Mouse (Mus musculus) megakaryocyte, adult 5-6 weeks (primary cell): ENCODE data around the gene Hspa1l. TPM values are rescaled to one million over a fixed set of nuclear protein-coding genes. Genes with fewer than 3 reads are reported as not detected.
"Not testable (repeated sequence)": the region's sequence is repeated elsewhere in the genome, so short reads cannot be mapped to it uniquely, and the experiment has no call there.

ENCODE experiments used
- ATAC-seq: 2 replicates; pipeline ENCODE4 v1.8.0; 2016; ENCODE audit warnings: mild to moderate bottlenecking, inconsistent platforms; ENCODE audit not compliant: poor library complexity, severe bottlenecking
- total RNA-seq, 2 experiments: library from RNA; stranded (forward) in 1 of 2; stranded (reverse) in 1 of 2; fragments of 153-499, 151-499 nt in 1 of 2; fragments of 221-1000, 200-1000 nt in 1 of 2; gene quantifications; 2 replicates each; pipeline versions ENCODE4 v1.2.3 to v1.2.4; 2015 to 2017

The Hspa1l gene
- total RNA-seq, 2 experiments from 2014 or later: 0.22 TPM; not detected in 1

DNA sequence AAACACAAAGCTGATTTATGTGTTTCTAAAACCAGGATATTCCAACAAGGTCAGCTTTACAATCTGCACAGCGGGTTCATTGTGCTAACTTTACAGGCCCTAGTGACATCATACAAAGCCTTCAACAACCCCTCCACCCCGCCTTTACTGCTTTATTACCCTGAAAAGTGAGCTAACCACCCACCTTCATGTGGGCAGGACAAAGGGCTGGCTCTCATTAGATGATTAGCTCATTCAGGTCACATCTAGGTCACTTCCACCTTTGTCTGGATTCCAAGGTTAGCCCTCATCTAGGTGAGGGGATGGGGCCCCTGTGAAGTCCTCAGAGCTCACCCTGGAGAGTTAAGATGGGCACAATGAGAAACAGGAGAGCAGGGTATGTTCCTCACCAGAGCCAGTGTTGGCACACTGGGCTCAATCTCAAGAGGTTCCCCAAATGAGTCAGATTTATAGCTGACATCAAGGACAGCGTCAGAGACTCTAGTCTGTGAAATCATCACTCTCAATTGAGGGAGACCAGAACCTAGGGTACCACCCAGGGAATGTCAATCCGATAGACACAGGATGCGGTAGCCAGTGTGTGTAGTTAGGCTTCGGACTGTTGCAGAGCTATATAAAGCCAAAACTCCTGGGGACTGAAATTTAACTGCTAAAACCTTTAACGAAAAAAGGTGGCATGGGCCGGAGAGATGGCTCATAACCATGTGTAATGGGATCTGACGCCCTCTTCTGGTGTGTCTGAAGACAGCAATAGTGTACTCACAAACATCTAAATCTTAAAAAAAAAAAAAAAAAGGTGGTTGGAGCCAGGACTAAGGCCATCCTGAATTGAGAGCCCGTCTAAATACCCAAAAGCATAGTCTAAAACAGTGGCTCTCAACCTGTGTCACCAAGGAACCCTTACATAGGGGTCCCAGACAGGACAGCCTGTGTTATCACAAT lies 21.7 kb upstream of the Hspa1l start:
- ATAC-seq: no peak

DNA sequence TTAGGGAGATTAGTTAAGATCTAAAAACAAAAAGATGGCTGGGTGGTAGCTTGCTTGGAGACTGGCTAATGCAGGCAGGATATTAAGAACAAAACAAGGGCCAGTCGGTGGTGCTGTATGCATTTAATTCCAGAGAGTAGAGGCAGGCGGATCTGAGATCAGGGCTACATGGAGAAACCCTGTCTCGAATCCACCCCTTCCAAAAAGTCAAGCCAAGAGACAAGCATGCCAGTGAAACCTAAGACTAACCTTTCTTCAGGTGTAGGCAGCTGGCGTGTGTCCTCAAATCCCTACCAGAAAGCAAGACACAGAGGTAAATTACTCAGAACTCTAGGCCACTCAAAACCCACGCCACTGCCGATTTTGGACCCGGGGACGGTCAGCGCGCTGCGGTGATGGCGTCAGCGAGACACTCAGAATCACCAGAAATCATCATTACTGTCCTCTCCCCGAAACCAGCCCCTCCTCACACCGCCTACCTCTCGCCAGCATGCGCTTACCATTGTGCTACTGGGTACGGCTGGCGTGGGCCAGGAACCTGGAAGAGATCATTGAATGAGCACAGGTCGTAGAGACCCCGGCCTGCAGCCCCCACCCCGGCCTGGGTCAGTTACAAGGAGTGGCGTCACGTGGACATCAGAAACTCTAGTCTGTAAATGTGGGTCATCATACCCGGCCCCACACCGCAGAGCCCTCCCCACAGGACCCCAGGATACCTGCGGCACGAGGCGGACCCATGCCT lies 20.7 kb upstream of the Hspa1l start:
- peak; percentile 7; the same call in 1 of the 2 replicates for ATAC-seq

DNA sequence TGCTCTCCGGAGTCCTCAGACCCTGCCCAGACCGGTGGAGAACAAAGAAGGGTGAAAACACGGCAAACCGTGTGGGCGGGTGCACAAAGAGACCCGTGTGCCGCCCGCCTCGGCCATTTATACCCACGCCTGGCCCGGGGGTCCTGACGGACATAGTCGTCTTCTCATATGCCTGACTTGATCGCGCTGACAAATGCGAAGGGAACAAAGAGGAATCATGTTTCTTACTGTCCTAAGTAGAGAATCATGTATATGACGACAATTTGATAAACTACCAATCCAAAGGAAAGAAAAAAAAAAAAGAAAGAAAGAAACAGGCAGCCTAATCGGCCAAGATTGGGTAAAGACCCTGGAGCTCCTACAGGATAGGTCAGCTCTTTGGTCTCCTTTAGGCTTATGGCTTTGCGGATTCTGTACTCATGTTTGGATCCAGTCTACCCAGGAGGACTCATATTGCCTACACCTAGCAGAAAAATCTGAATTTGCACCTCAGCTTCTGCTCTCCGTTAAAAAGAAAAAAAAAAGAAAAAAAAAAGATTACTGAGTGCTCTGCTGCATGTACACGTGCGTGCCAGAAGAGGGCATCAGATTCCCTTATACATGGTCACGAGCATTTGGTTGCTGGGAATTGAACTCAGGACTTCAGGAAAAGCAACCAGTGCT lies 20.0 kb upstream of the Hspa1l start:
- ATAC-seq: peak; percentile 89

GRCm38 (mm10) chr17:34953258-34953657 lies 19.2 kb upstream of the Hspa1l start:
- no peak for ATAC-seq

DNA sequence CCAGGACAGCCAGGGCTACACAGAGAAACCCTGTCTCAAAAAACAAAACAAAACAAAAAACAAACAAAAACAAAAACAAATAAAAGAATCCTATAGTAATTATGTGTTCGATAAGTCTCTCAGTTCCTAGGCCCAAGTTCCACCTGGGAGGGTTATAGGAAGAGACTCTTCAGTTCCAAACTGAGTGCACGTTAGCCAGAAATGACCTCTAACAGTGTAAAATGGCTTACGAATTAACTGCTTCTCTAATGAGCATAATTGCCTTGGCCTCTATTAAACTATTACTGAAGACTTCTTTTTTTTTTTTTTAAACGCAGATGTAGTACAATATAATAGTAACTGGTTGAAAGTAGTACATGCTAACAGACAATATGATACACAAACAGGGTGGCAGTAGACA lies 18.6 kb upstream of the Hspa1l start:
- no peak for ATAC-seq

- ATAC-seq: no peak
Observed at GRCm38 (mm10) chr17:34954831-34955230, 17.7 kb upstream of the Hspa1l start.

- no peak for ATAC-seq
Observed at GRCm38 (mm10) chr17:34955884-34956283, 16.6 kb upstream of the Hspa1l start.

DNA sequence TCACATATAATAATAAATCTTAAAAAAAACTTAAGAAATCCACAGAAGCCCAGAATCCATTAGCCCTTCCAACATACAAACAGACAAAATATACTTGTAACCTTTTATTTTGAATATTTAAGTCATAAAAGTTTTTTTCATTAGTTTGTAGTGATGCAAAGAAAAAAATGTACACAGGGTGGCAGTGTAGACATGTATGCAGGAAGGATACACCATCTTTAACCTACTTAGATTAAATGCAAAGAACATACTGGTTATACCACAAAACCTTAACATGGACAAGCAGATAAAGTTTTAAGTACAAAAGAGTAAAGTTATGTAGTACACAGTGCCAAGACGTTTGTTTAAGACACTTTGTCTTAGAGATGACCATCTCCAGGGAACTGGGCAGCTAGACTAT lies 16.2 kb upstream of the Hspa1l start:
- no peak for ATAC-seq

DNA sequence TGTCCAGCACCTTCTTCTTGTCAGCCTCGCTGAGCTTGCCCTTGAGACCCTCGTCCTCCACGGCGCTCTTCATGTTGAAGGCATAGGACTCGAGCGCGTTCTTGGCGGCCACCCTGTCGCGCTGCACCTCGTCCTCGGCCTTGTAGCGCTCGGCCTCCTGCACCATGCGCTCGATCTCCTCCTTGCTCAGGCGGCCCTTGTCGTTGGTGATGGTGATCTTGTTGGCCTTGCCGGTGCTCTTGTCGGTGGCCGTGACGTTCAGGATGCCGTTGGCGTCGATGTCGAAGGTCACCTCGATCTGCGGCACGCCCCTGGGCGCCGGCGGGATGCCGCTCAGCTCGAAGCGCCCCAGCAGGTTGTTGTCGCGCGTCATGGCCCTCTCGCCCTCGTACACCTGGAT lies 15.2 kb upstream of the Hspa1l start:
- ATAC-seq: not testable (repeated sequence)

GRCm38 (mm10) chr17:34957966-34958365 lies 14.5 kb upstream of the Hspa1l start:
- ATAC-seq: not testable (repeated sequence)

DNA sequence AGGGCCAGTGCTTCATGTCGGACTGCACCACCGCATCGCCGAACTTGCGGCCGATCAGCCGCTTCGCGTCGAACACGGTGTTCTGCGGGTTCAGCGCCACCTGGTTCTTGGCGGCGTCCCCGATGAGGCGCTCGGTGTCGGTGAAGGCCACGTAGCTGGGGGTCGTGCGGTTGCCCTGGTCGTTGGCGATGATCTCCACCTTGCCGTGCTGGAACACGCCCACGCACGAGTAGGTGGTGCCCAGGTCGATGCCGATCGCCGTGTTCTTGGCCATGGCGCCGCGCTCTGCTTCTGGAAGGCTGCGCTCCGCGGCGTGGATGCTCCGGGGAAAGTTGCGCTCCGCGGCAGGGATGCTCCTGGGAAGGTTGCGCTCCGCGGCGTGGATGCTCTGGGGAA lies 13.8 kb upstream of the Hspa1l start:
- not testable (repeated sequence) for ATAC-seq

GRCm38 (mm10) chr17:34959130-34959778 lies 13.2 kb upstream of the Hspa1l start, which contains the start of gene Hspa1b:
Gene Hspa1b (minus strand): TSS chr17:34959238.
- peak; percentile 94 for ATAC-seq

GRCm38 (mm10) chr17:34959881-34960515 lies 12.5 kb upstream of the Hspa1l start:
- no peak for ATAC-seq

- ATAC-seq: no peak
Observed at GRCm38 (mm10) chr17:34960702-34961493, 11.6 kb upstream of the Hspa1l start.

DNA sequence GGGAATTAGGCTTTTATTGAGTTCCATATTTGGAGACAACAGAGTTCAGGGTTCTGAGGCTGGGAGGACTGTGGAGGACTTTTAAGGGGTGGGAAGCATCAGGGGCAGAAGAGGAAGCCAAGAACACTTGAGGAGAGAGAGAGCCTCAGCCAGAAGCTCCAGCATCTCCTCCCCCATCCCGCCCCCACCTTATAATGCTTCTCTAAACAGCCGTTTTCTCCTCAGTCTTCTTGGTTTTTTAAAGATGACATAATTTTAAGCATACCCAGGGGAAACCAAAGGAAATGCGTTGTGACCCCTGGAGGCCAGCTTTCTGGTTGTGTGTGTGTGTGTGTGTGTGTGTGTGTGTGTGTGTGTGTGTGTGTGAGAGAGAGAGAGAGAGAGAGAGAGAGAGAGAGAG lies 10.4 kb upstream of the Hspa1l start:
- no peak for ATAC-seq

DNA sequence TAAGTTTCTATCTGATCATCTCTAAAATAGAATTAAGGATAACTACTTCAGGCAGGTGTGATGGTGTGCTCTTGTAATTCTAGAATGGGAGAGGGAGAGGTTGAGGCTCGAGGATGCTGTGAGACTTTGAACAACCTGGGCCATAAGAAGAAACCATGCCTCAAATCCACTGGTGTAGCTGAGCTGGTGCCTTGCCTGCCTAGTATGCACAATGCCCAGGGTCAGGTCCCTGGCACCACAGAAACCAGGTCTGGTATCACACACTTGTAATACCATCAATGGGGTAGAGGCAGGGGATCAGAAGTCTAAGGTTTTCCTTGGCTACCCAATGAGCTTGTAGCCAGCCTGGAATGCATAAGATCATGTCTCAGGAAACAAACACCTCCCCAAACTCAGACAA lies 9.7 kb upstream of the Hspa1l start:
- ATAC-seq: no peak

GRCm38 (mm10) chr17:34964640-34965049 lies 7.9 kb upstream of the Hspa1l start:
- no peak for ATAC-seq

DNA sequence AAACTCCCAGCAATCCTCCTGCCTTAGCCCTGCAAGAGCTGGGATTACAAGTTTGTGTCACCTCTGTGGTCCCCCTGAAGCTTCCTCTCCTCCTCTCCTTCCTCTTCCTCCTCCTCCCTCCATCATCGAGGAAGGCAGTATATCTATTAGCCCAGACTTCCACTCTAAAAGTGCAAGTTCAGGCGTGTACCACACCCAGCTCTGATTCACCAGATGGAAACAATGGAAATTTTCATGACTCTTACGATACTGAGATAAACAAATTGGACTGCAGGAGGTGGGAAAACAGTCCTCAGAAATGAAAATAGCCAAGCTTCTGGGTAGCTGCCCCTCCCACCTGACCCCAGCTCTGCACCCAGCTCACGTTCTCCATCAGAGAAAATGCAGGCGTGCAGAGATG lies 6.9 kb upstream of the Hspa1l start:
- ATAC-seq: no peak

- ATAC-seq: not testable (repeated sequence)
Observed at GRCm38 (mm10) chr17:34969822-34970221, 2.7 kb upstream of the Hspa1l start, which contains the start of gene Gm20481. Gene Gm20481 (plus strand): TSS chr17:34969912.
